Mouse (Mus musculus): ENCODE data around the gene Dnah1. TPM values are rescaled to one million over a fixed set of nuclear protein-coding genes. Genes with fewer than 3 reads are reported as not detected.
A peak's percentile ranks its signal among the peaks of the same experiment; 100 is the strongest.

The Dnah1 gene
- polyA plus RNA-seq, 1 experiment = 0.27 TPM

- 0 out of 2 replicates have a peak, but pooled peaks cover 2% of the 10 kb centered on the region for H3K4me1 ChIP-seq (ENCODE audit: control insufficient read depth, insufficient read depth, low read length)
- peak overlapping the region; percentile 21; the same call in 1 of the 2 replicates for H3K27ac ChIP-seq (ENCODE audit: control insufficient read depth, insufficient read depth, low read depth, low read length, poor library complexity)
- WGBS = 67% methylated on average over 4 of the region's 4 CpGs
- H3K4me3 ChIP-seq (replicated peaks; ENCODE audit: control insufficient read depth, low read depth, low read length) = no peak overlapping the region
- no peak for TF ChIP-seq POLR2A (IDR thresholded peaks at IDR 0.05; ENCODE audit: borderline replicate concordance, control insufficient read depth, low read depth, low read length)
- no peak for TF ChIP-seq CTCF (IDR thresholded peaks at IDR 0.05; ENCODE audit: control insufficient read depth, insufficient read depth, low read length)
These were observed 63.3 kb downstream of the Dnah1 start for GRCm38 (mm10) chr14:31260374-31260773.

- Histone ChIP-seq H3K4me1 (ENCODE audit: control insufficient read depth, insufficient read depth, low read length) (0 out of 2 replicates have a peak, but pooled peaks cover 2% of the 10 kb centered on the region), H3K4me3 (replicated peaks; ENCODE audit: control insufficient read depth, low read depth, low read length) (no peak overlapping the region), H3K27ac (ENCODE audit: control insufficient read depth, insufficient read depth, low read depth, low read length, poor library complexity) (no peak overlapping the region)
- 93% methylated on average over 14 of the region's 14 CpGs for WGBS
- TF ChIP-seq CTCF (IDR thresholded peaks at IDR 0.05; ENCODE audit: control insufficient read depth, insufficient read depth, low read length) (no peak), POLR2A (IDR thresholded peaks at IDR 0.05; ENCODE audit: borderline replicate concordance, control insufficient read depth, low read depth, low read length) (no peak)
These were observed 65.1 kb downstream of the Dnah1 start for GRCm38 (mm10) chr14:31258476-31259050.

GRCm38 (mm10) chr14:31252091-31252490, 71.6 kb downstream of the Dnah1 start:
- Histone ChIP-seq H3K27ac (ENCODE audit: control insufficient read depth, insufficient read depth, low read depth, low read length, poor library complexity) (no peak overlapping the region), H3K4me1 (ENCODE audit: control insufficient read depth, insufficient read depth, low read length) (peaks cover 1% of the 10 kb centered on the region; the same call in 1 of the 2 replicates), H3K4me3 (replicated peaks; ENCODE audit: control insufficient read depth, low read depth, low read length) (peak overlapping the region; percentile 85)
- TF ChIP-seq CTCF (IDR thresholded peaks at IDR 0.05; ENCODE audit: control insufficient read depth, insufficient read depth, low read length) (no peak), POLR2A (IDR thresholded peaks at IDR 0.05; ENCODE audit: borderline replicate concordance, control insufficient read depth, low read depth, low read length) (no peak)
- 80% methylated on average over 5 of the region's 5 CpGs for WGBS

- H3K4me3 ChIP-seq (replicated peaks; ENCODE audit: control insufficient read depth, low read depth, low read length) = peak overlapping the region; percentile 85
- peaks cover 1% of the 10 kb centered on the region; the same call in 1 of the 2 replicates for H3K4me1 ChIP-seq (ENCODE audit: control insufficient read depth, insufficient read depth, low read length)
- WGBS = 2% methylated on average over 18 of the region's 18 CpGs
- TF ChIP-seq CTCF (IDR thresholded peaks at IDR 0.05; ENCODE audit: control insufficient read depth, insufficient read depth, low read length) (no peak), POLR2A (IDR thresholded peaks at IDR 0.05; ENCODE audit: borderline replicate concordance, control insufficient read depth, low read depth, low read length) (no peak)
- H3K27ac ChIP-seq (ENCODE audit: control insufficient read depth, insufficient read depth, low read depth, low read length, poor library complexity) = peak overlapping the region; percentile 98
These were observed 72.1 kb downstream of the Dnah1 start for GRCm38 (mm10) chr14:31251626-31252025.

- peak within 1 kb of the TSS; percentile 98 for H3K27ac ChIP-seq (ENCODE audit: control insufficient read depth, insufficient read depth, low read depth, low read length, poor library complexity)
- peak within 1 kb of the TSS; percentile 85 for H3K4me3 ChIP-seq (replicated peaks; ENCODE audit: control insufficient read depth, low read depth, low read length)
- no peak for TF ChIP-seq CTCF (IDR thresholded peaks at IDR 0.05; ENCODE audit: control insufficient read depth, insufficient read depth, low read length)
- peak; percentile 80 for TF ChIP-seq POLR2A (IDR thresholded peaks at IDR 0.05; ENCODE audit: borderline replicate concordance, control insufficient read depth, low read depth, low read length)
- H3K4me1 ChIP-seq (ENCODE audit: control insufficient read depth, insufficient read depth, low read length) = peaks cover 1% of the 10 kb centered on the region; the same call in 1 of the 2 replicates
- WGBS = under 1% methylated on average over 75 of the region's 75 CpGs
These were observed 72.6 kb downstream of the Dnah1 start, which contains the start of the genes Phf7 and Bap1 for GRCm38 (mm10) chr14:31251084-31251604. Gene Phf7, minus strand, starts transcription at chr14:31251317. Gene Bap1, plus strand, starts transcription at chr14:31251450.

- Histone ChIP-seq H3K4me1 (ENCODE audit: control insufficient read depth, insufficient read depth, low read length) (peaks cover 1% of the 10 kb centered on the region; the same call in 1 of the 2 replicates), H3K4me3 (replicated peaks; ENCODE audit: control insufficient read depth, low read depth, low read length) (peak overlapping the region; percentile 85), H3K27ac (ENCODE audit: control insufficient read depth, insufficient read depth, low read depth, low read length, poor library complexity) (peak overlapping the region; percentile 98)
- no peak for TF ChIP-seq CTCF (IDR thresholded peaks at IDR 0.05; ENCODE audit: control insufficient read depth, insufficient read depth, low read length)
- 9% methylated on average over 38 of the region's 38 CpGs for WGBS
These were observed 73.2 kb downstream of the Dnah1 start for GRCm38 (mm10) chr14:31250222-31251083.

GRCm38 (mm10) chr14:31248396-31248795, 75.3 kb downstream of the Dnah1 start:
- 85% methylated on average over 6 of the region's 6 CpGs for WGBS
- peaks cover 1% of the 10 kb centered on the region; the same call in 1 of the 2 replicates for H3K4me1 ChIP-seq (ENCODE audit: control insufficient read depth, insufficient read depth, low read length)
- no peak overlapping the region for H3K4me3 ChIP-seq (replicated peaks; ENCODE audit: control insufficient read depth, low read depth, low read length)
- TF ChIP-seq POLR2A (IDR thresholded peaks at IDR 0.05; ENCODE audit: borderline replicate concordance, control insufficient read depth, low read depth, low read length) = no peak
- no peak for TF ChIP-seq CTCF (IDR thresholded peaks at IDR 0.05; ENCODE audit: control insufficient read depth, insufficient read depth, low read length)
- H3K27ac ChIP-seq (ENCODE audit: control insufficient read depth, insufficient read depth, low read depth, low read length, poor library complexity) = no peak overlapping the region

GRCm38 (mm10) chr14:31245946-31246345, 77.8 kb downstream of the Dnah1 start:
- TF ChIP-seq CTCF (IDR thresholded peaks at IDR 0.05; ENCODE audit: control insufficient read depth, insufficient read depth, low read length) (no peak), POLR2A (IDR thresholded peaks at IDR 0.05; ENCODE audit: borderline replicate concordance, control insufficient read depth, low read depth, low read length) (no peak)
- no peak overlapping the region for H3K27ac ChIP-seq (ENCODE audit: control insufficient read depth, insufficient read depth, low read depth, low read length, poor library complexity)
- H3K4me3 ChIP-seq (replicated peaks; ENCODE audit: control insufficient read depth, low read depth, low read length) = no peak overlapping the region
- 90% methylated on average over 1 of the region's 1 CpGs for WGBS
- no peaks in the 10 kb centered on the region; the same call in 1 of the 2 replicates for H3K4me1 ChIP-seq (ENCODE audit: control insufficient read depth, insufficient read depth, low read length)

Data from bone marrow, adult 2 months (tissue).